Mouse (Mus musculus): ENCODE measurements around the gene Fcho1. TPM values are rescaled to one million over a fixed set of nuclear protein-coding genes. Genes with fewer than 3 reads are reported as not detected.
"Not testable (repeated sequence)": the region's sequence is repeated elsewhere in the genome, so short reads cannot be mapped to it uniquely, and the experiment has no call there.

The Fcho1 gene
- polyA plus RNA-seq, 1 experiment from 2014 or later: 39.2 TPM

DNA sequence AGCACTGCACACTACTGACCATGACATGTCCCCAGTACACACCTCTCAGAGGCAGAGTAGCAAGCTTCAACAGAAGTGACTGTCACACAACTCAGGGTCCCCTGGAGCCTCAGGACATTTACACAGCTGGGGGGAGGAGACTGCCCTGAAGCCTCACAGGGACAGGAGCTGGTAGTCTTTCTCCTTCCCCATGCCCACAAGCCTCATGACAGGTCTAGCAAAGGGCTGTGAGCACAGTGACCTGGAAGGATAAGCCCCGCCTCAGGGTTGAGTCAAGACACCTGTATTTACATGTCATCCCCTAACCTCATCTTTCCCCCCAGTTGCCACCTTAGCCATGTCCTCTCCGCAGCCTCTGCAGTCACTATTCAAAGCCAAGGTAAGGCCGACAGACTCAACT is 15.7 kb upstream of the Fcho1 start:
- Histone ChIP-seq H3K36me3 (no peaks in the 10 kb centered on the region), H3K4me1 (peaks cover 7% of the 10 kb centered on the region), H3K9me3 (no peaks in the 10 kb centered on the region), H3K4me3 (no peak overlapping the region), H3K9ac (replicated peaks) (no peak overlapping the region), H3K27ac (replicated peaks) (no peak overlapping the region), H3K27me3 (peaks cover 17% of the 10 kb centered on the region; the same call in 1 of the 2 replicates), H3K4me2 (replicated peaks) (peak overlapping the region; percentile 41)
- 36% methylated on average over 3 of the region's 3 CpGs for WGBS
- no peak for ATAC-seq (ENCODE audit: low FRiP score, low read depth)

DNA sequence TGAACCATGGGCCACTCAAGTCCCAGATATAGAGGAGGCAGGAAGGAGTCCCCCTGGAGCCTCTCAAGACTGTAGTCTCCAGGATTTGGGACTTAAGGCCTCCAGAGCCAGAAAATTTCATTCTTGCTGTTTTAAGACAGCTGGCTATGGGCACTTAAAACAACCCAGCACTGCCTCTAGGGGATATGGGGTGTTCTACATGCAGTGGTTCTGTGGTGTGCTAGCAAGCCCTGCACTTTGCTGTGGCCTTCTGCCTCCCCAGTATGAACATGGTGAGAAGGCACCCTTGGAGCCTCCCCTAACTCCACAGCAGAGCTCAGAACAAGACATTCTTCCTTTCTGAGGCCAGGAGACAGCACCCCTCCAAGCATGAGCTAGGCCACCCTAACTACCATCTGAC is 12.8 kb upstream of the Fcho1 start:
- not testable (repeated sequence) for H3K9me3 ChIP-seq; ATAC-seq (ENCODE audit: low FRiP score, low read depth); H3K9ac ChIP-seq (replicated peaks); H3K4me1 ChIP-seq; H3K4me2 ChIP-seq (replicated peaks); H3K36me3 ChIP-seq; H3K4me3 ChIP-seq; H3K27ac ChIP-seq (replicated peaks)
- peaks cover 17% of the 10 kb centered on the region; the same call in 1 of the 2 replicates for H3K27me3 ChIP-seq

- Histone ChIP-seq H3K9ac (replicated peaks) (no peak overlapping the region), H3K27me3 (peaks cover 14% of the 10 kb centered on the region), H3K36me3 (no peaks in the 10 kb centered on the region), H3K9me3 (no peaks in the 10 kb centered on the region), H3K27ac (replicated peaks) (no peak overlapping the region), H3K4me2 (replicated peaks) (no peak overlapping the region), H3K4me3 (no peak overlapping the region), H3K4me1 (peaks cover 14% of the 10 kb centered on the region)
- ATAC-seq (ENCODE audit: low FRiP score, low read depth): no peak
- WGBS: 44% methylated on average over 3 of the region's 3 CpGs
These were observed 6.2 kb upstream of the Fcho1 start for GRCm38 (mm10) chr8:71731652-71732230.

DNA sequence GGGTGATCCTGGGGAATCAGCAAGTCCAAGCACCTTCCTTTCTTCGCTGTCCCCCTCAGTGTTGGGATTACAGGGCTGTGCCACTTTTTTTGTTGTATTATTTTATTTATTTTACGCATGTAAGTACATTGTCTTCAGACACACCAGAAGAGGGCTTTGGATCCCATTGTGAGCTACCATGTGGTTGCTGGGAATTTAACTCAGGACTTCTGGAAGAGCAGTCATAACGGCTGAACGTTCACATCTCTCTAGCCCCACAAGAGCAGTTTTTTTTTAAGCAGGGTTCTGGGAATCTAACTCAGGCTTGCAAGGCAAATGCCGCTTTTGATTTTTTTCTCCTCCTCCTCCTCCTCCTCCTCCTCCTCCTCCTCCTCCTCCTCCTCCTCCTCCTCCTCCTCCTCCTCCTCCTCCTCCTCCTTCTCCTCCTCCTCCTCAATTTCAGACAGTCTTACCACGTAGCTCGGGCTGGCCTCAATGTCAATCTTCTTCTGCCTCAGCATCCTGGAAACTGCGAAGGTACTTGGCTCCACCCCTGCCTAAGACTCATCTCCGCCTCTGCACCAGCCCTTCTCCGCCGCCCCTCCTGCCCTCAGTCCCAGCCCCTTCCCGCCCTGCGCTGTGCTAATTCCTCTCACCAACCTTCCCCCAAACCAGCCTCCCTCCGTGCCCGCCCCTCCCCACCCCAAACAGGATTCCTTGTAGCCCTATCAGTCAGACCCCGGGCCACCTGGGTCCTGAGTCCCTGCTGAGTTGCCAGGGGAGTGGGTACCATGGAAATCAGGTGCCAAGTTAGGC is 3.5 kb upstream of the Fcho1 start:
- Histone ChIP-seq H3K4me3 (peak overlapping the region; percentile 35), H3K4me2 (replicated peaks) (peak overlapping the region; percentile 58), H3K9ac (replicated peaks) (peak overlapping the region; percentile 45), H3K4me1 (peaks cover 28% of the 10 kb centered on the region), H3K27ac (replicated peaks) (peak overlapping the region; percentile 70), H3K36me3 (no peaks in the 10 kb centered on the region), H3K9me3 (no peaks in the 10 kb centered on the region), H3K27me3 (peaks cover 21% of the 10 kb centered on the region)
- 5% methylated on average over 16 of the region's 16 CpGs for WGBS
- ATAC-seq (ENCODE audit: low FRiP score, low read depth): peak; percentile 20; the same call in 1 of the 2 replicates

DNA sequence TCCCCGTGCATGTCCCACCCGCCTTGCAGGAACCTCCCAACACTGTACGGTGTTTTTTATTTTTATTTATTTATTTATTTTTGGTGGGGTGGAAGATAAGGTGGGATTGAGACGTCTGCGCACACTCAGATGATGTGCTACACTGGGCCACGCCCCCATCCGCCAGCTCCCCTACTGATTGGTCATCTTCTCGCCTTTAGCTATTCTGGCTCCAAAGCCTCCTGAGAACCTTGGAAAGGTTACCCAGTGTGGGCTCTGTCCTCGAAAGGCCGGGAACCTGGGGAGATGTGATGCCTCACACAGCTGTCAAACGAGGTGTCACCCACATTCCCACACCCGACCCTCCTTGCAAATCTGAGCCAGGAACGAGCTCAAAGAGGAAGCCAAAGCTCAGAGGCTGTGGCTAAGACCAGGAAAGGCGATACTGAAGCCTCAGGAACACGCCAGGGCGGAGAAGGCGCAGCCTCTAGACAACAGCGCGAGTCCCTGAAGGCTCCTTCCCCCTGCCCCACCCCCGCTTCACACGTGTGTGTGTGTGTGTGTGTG is 2.8 kb upstream of the Fcho1 start:
- peak overlapping the region; percentile 58 for H3K4me2 ChIP-seq (replicated peaks)
- H3K4me3 ChIP-seq: peak overlapping the region; percentile 35
- H3K4me1 ChIP-seq: peaks cover 29% of the 10 kb centered on the region
- ATAC-seq (ENCODE audit: low FRiP score, low read depth): peak; percentile 42
- 5% methylated on average over 20 of the region's 21 CpGs for WGBS
- peak overlapping the region; percentile 45 for H3K9ac ChIP-seq (replicated peaks)
- no peaks in the 10 kb centered on the region for H3K9me3 ChIP-seq
- peaks cover 22% of the 10 kb centered on the region for H3K27me3 ChIP-seq
- H3K27ac ChIP-seq (replicated peaks): peak overlapping the region; percentile 70
- H3K36me3 ChIP-seq: no peaks in the 10 kb centered on the region

DNA sequence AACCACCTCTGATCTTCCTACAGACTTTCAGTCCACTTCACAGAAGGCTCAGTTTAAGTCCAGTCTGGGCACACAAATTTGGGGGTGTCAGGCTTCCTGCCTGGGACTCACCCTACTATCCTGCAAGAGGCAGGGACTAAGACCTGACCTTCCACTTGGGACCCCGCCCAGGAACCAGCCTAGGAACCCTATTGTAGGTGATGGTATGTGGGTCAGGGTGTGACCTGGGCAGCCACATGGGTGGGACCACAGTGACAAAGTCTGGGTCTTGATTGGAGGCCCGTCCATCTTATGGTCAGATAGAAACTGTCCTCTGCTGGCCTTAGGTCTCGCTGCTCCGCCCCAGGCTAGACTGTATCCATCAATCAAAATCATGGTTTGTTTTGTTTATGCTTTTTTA is 1.1 kb downstream of the Fcho1 start:
- peak overlapping the region; percentile 83 for H3K4me2 ChIP-seq (replicated peaks)
- peaks cover 20% of the 10 kb centered on the region for H3K27me3 ChIP-seq
- 73% methylated on average over 4 of the region's 4 CpGs for WGBS
- H3K9me3 ChIP-seq: no peaks in the 10 kb centered on the region
- H3K27ac ChIP-seq (replicated peaks): no peak overlapping the region
- no peak for ATAC-seq (ENCODE audit: low FRiP score, low read depth)
- H3K4me3 ChIP-seq: peak overlapping the region; percentile 78
- H3K36me3 ChIP-seq: no peaks in the 10 kb centered on the region
- no peak overlapping the region for H3K9ac ChIP-seq (replicated peaks)
- peaks cover 56% of the 10 kb centered on the region for H3K4me1 ChIP-seq

- H3K4me2 ChIP-seq (replicated peaks): no peak overlapping the region
- ATAC-seq (ENCODE audit: low FRiP score, low read depth): no peak
- H3K27ac ChIP-seq (replicated peaks): no peak overlapping the region
- H3K27me3 ChIP-seq: peaks cover 20% of the 10 kb centered on the region
- no peak overlapping the region for H3K9ac ChIP-seq (replicated peaks)
- H3K4me1 ChIP-seq: peaks cover 58% of the 10 kb centered on the region
- no peaks in the 10 kb centered on the region for H3K36me3 ChIP-seq
- H3K4me3 ChIP-seq: no peak overlapping the region
- WGBS: 64% methylated on average over 14 of the region's 14 CpGs
- H3K9me3 ChIP-seq: no peaks in the 10 kb centered on the region
These were observed 2.4 kb downstream of the Fcho1 start for GRCm38 (mm10) chr8:71723047-71723551.

DNA sequence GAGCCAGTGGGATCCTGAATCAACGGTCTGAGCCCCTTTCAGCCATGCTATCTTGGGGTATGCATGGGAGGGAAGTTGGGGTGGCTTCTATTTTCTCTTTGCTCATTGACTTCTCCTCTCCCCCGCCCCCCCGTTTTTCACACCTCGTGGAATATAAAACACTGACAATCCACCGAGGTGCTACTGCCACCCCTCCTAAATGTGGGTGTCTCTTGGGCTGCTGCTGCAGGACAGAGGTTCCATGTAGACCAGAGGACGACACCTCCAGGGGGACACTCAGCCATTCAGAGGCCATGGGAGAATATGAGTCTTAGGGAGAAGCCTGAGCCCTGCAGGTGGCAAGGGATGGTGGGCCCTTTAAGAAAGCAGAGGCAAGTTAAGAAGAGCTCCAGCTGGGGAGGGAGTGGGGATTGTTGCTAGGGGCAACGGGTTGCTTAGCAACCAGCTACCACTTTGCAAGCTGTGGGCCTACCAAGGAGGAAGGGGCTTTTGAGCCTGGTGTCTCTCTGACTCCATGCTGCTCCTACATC is 5.5 kb downstream of the Fcho1 start:
- Histone ChIP-seq H3K4me2 (replicated peaks) (peak overlapping the region; percentile 36), H3K4me3 (no peak overlapping the region), H3K9me3 (no peaks in the 10 kb centered on the region), H3K27ac (replicated peaks) (peak overlapping the region; percentile 85), H3K36me3 (peaks cover 18% of the 10 kb centered on the region), H3K9ac (replicated peaks) (no peak overlapping the region), H3K4me1 (peaks cover 55% of the 10 kb centered on the region), H3K27me3 (peaks cover 5% of the 10 kb centered on the region)
- peak; percentile 85 for ATAC-seq (ENCODE audit: low FRiP score, low read depth)
- WGBS: 22% methylated on average over 7 of the region's 7 CpGs

DNA sequence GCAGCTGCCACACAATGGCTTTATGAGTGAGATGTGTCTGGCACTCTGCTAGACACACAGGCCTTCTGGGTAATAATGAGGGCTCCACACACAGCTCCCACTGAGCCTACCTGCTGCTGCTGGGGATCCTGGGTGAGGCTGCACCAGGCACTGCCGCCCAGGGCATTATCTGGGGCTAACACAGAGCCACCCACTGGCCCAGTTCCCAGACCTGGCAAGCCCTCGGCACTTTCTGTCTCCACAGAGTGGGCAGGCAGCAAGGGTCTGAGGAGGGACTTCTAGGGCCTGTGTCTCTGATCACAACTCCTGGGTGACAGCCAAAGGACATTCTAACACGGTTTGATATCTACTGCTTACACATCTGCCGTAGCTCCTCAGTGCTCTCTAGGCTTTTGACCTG is 6.3 kb downstream of the Fcho1 start:
- H3K27me3 ChIP-seq: peaks cover 5% of the 10 kb centered on the region
- H3K4me2 ChIP-seq (replicated peaks): 0 out of 2 replicates have a peak overlapping the region, but pooled peaks have one; percentile 36
- no peak overlapping the region for H3K4me3 ChIP-seq
- 59% methylated on average over 4 of the region's 4 CpGs for WGBS
- H3K9ac ChIP-seq (replicated peaks): no peak overlapping the region
- peaks cover 21% of the 10 kb centered on the region for H3K36me3 ChIP-seq
- 0 out of 2 replicates have a peak, but pooled peaks have one; percentile 7 for ATAC-seq (ENCODE audit: low FRiP score, low read depth)
- H3K4me1 ChIP-seq: peaks cover 48% of the 10 kb centered on the region
- H3K27ac ChIP-seq (replicated peaks): peak overlapping the region; percentile 85
- no peaks in the 10 kb centered on the region for H3K9me3 ChIP-seq

DNA sequence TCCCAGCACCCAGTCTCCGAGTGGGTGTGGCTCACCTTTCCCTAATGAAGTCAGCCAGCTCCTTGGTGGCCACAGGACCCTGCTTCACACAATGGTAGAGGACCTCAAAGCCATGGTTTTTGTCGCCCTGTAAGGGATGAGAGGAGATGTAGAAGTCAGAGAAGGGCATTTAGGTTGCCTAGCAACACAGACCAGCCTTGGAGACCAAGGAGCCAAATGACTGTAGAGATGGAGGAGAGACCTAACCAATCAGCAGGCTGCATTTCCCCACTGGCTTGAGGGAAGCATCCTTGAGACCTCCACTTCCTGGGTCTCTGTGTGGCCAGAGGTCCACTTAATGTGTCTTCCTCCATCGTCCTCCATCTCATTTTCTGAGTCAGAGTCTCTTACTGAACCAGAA is 7.3 kb downstream of the Fcho1 start:
- no peak overlapping the region for H3K9ac ChIP-seq (replicated peaks)
- H3K27ac ChIP-seq (replicated peaks): 0 out of 2 replicates have a peak overlapping the region, but pooled peaks have one; percentile 85
- H3K36me3 ChIP-seq: peaks cover 26% of the 10 kb centered on the region
- peaks cover 8% of the 10 kb centered on the region; the same call in 1 of the 2 replicates for H3K27me3 ChIP-seq
- peaks cover 45% of the 10 kb centered on the region for H3K4me1 ChIP-seq
- no peak overlapping the region for H3K4me3 ChIP-seq
- H3K9me3 ChIP-seq: no peaks in the 10 kb centered on the region
- no peak for ATAC-seq (ENCODE audit: low FRiP score, low read depth)
- H3K4me2 ChIP-seq (replicated peaks): no peak overlapping the region
- 25% methylated on average over 3 of the region's 3 CpGs for WGBS

- 0 out of 2 replicates have a peak, but pooled peaks cover 5% of the 10 kb centered on the region for H3K27me3 ChIP-seq
- WGBS: 97% methylated on average over 12 of the region's 12 CpGs
- no peaks in the 10 kb centered on the region for H3K9me3 ChIP-seq
- H3K27ac ChIP-seq (replicated peaks): no peak overlapping the region
- no peak overlapping the region for H3K9ac ChIP-seq (replicated peaks)
- peaks cover 44% of the 10 kb centered on the region for H3K4me1 ChIP-seq
- peaks cover 38% of the 10 kb centered on the region for H3K36me3 ChIP-seq
- no peak for ATAC-seq (ENCODE audit: low FRiP score, low read depth)
- H3K4me2 ChIP-seq (replicated peaks): no peak overlapping the region
- H3K4me3 ChIP-seq: no peak overlapping the region
These were observed 8.4 kb downstream of the Fcho1 start for GRCm38 (mm10) chr8:71717096-71717495.
